Mouse (Mus musculus): ENCODE data around the gene Rps27l.
"Not testable (repeated sequence)": the region's sequence is repeated elsewhere in the genome, so short reads cannot be mapped to it uniquely, and the experiment has no call there.

Rps27l gene

DNA sequence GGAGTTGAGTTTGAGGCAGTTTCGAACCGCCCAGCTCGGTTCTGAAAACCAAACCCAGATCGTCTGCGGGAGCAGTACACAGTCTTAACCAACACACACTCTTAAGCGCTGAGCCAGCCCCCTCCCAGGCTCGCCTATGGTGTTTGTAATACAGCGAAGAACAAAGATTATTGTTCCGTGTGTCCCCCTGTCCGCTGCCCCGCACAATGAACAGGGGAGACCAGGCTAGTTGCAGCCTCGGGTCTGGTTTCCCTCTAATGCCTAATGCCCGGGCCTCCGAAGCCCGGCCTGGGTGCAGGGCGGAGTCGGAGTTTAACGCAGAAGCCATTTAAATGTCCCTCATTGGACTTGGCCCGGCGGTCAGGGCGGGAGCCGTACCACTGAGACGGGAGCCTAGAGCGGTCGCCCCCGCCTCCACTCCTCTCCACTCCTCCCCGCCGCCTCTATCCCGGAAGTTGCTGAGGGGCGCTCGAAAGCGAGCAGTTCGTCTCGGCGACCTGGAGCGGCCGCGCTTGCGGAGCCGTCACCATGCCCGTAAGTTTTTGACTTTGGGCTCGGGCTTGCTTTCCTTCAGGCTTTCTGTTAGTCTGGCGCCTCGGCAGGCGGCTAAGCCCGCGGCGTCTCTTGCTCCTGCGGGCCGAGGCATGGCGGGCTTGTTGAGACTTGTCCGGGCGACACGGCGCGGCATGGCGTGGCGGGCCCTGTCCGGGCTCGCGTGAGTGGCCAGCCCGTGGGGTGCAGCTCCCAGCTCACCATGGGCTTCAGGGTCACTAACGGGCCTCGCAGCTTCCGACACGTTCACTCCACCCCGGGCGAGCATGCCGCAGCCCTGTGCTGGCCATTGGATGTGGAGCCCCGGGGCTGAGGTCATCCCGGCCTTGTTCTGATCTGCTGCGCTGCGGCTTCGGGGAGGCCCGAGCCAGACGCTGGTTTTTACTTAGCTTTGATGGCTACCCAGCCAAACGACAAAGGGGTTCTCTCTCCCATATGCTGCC is at the start of gene Rps27l:
Gene Rps27l, plus strand, starts transcription at position 440 of the 995 bp plus-strand sequence.
- peak; percentile 96 for DNase-seq (ENCODE audit: low read depth, low spot score)

- DNase-seq (ENCODE audit: low read depth, low spot score), result no peak
Observed at GRCm38 (mm10) chr9:66896951-66897350, 48.9 kb upstream of the Rps27l start.

- DNase-seq (ENCODE audit: low read depth, low spot score), result no peak
Observed at GRCm38 (mm10) chr9:66897851-66898250, 48.0 kb upstream of the Rps27l start.

GRCm38 (mm10) chr9:66899072-66899471 is 46.8 kb upstream of the Rps27l start:
- no peak for DNase-seq (ENCODE audit: low read depth, low spot score)

- no peak for DNase-seq (ENCODE audit: low read depth, low spot score)
Observed at GRCm38 (mm10) chr9:66899526-66899925, 46.4 kb upstream of the Rps27l start.

DNA sequence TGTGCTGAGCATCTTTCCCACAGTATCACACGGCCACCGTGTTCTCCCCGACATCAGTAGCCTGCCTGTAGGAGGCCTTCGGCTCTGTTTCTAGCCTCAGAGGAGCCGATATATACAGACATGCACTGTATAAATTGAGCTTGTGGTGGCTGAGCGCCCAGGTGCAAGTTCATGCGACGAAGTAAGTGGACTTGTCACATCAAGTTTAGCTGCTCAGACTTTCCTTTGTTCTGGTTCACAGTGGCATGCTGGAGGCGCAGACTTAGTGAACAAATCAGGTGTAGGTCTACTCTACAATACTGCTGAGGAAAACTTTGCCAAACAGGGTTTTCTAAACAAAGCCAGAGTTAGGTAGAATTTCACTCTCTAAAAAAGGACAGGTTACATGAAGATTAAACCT is 39.9 kb upstream of the Rps27l start:
- no peak for DNase-seq (ENCODE audit: low read depth, low spot score)

GRCm38 (mm10) chr9:66907126-66907525 is 38.8 kb upstream of the Rps27l start:
- no peak for DNase-seq (ENCODE audit: low read depth, low spot score)

DNA sequence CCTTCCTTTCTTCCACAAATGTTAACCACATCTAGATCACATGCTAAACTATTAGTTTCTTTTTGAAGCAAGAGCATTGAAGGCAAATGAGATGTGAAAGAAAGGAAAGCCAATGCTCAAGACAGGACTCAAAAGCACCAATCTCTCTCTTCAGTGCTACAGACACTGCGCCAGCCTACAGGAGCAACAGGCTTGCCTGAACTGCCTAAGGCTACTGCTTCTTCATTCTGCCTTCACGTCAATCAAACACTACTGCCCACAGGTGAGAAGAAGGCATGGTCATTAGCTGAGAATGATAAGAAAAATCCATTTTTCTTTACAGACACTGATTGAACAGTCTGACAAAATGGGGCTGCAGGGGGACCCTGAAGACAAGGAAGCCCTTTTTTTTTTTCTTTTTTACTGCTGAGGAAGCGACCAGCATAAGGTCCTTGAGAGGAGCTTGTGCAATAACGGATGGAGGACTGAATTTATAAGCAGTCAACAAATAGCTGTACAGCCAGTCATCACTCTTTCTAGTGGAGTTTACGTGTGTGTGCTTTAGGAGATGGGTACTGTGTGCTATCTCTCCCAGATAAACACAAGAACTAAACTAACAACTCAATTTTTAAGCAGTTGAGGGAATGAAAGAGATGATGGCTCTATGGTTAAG is 38.0 kb upstream of the Rps27l start:
- DNase-seq (ENCODE audit: low read depth, low spot score), result no peak

DNA sequence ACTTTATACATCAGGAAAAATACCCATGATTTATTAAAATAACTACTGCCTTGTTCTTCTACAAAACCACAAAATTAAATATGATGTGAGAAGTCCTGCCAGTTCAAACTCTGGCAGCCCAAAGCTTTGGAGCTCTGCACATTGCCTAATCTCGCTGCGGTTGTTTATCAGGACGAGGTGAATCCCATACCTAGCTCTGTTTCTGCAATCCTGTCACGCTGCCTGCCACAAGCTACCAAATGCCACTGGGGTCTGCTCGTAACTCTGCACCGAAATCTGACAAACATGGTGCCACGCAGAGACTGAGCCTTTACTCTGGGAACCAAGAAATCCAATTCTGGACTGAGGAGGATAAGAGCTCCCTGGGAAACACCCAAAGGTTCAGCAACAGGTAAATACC is 36.0 kb upstream of the Rps27l start:
- no peak for DNase-seq (ENCODE audit: low read depth, low spot score)

DNA sequence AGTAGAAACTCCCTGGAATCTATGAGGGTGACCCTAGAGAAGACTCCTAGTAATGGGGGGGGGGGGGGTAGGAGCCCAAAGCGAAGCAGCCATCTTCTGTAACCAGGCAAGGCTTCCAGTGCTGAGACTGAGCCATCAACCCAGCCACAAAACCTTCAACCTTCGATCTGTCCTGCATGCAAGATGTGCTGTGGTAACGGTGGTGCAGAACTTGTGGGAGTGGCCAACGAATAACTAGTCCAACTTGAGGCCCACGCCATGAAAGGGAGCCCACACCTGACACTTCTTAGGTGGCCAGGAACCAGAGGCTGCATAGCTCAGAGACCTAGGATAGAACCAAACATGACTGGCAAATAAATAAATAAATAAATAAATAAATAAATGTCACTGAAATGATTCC is 35.2 kb upstream of the Rps27l start:
- DNase-seq (ENCODE audit: low read depth, low spot score), result no peak

DNA sequence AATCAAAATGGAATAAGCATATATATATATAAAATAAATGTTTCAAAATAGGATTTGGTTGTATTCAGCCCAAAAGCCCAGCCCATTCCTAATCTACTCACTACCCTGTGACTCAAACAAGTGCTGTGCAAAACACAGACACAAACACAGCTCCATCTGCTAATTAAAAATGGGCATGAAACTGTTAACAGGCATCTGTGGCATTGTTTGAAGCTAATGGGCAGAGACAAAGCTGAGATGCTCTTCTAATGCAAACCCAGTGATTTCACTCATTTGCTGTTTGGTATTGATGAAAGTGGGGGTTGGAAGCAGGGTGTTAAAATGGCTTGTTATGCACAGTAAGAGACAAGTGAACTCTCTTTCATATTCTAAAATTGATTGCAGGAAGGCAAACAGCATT is 33.6 kb upstream of the Rps27l start:
- no peak for DNase-seq (ENCODE audit: low read depth, low spot score)

DNA sequence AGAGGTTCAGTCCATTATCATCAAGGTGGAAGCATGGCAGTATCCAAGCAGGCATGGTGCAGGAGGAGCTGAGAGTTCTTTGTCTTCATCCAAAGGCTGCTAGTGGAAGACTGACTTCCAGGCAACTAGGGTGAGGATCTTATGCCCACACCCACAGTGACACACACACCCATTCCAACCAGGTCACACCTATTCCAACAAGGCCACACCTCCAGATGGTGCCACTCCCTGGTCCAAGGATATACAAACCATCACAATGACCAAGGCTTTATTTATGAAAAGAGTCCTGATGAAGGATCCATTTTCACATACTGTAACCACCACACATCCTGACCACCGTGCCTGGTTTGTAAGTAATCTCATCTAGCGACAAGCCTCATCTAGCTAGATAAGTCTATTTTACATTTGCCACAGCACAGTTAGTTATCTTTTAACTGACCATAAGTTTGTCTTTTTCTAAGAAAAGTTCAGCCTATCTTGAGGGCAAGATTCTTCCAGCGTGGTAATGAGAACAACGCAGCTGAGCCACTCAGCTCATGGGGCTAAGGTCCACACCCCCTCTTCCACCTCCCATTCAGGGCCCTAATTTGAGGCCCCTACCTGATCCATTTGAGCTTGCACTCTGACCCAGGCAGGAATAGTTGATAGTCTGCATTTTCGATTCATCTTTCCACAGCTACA is 32.5 kb upstream of the Rps27l start:
- not testable (repeated sequence) for DNase-seq (ENCODE audit: low read depth, low spot score)

GRCm38 (mm10) chr9:66914540-66914939 is 31.3 kb upstream of the Rps27l start:
- no peak for DNase-seq (ENCODE audit: low read depth, low spot score)

DNA sequence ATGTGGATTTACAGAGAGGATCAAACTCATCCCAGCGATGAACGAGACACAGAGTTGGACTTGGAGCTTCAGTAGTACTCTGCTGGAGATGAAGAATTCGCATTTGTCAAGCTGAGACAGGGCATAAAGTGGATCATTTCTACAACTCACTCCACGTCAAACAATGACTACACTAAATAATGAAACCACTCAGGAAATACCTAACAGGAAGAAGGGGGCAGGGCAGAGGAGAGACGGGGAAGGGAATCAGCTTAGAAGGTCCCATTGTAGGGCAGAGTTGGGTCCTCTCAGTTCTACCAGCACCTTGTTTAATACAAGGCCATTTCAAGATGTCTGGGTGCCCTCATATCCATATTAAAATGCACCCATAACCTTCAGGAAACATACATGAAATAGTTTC is 30.5 kb upstream of the Rps27l start:
- DNase-seq (ENCODE audit: low read depth, low spot score), result no peak

- no peak for DNase-seq (ENCODE audit: low read depth, low spot score)
Observed at GRCm38 (mm10) chr9:66915869-66916785, 29.8 kb upstream of the Rps27l start.

DNA sequence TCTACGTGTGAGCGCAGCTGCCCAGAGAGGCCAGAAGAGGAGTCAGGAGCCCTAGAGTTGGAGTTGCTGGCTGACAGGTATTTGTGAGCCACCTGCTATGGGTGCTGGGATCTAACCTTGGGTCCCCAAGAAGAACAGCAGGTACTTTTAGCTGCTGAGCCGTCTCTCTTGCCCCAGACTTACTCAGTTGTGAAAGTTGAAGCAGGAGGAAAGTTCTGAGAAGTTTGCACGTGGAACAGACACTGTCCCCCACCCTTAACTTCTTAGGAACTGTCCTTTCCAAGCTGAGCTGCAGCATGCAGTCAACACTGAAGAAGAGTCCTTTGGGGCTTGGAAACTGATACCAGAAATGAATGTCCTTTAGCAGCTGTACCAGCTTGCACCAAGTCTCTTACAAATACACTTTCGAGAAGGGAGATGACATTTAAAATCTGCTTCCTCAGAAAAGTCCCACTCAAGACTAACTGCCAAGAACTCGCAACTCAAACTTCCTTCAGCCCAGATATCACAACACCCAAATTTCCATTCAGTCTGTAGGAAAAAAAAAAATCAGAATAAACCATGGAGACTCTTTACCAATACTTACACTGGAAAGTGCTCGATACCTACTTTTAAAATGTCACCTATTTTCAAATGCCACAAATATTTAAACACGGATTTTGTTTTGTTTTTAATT is 28.5 kb upstream of the Rps27l start:
- DNase-seq (ENCODE audit: low read depth, low spot score), result no peak

- no peak for DNase-seq (ENCODE audit: low read depth, low spot score)
Observed at GRCm38 (mm10) chr9:66917892-66918255, 28.0 kb upstream of the Rps27l start.

- DNase-seq (ENCODE audit: low read depth, low spot score), result peak; percentile 13
Observed at GRCm38 (mm10) chr9:66918672-66919330, 27.1 kb upstream of the Rps27l start.

GRCm38 (mm10) chr9:66919382-66919971 is 26.4 kb upstream of the Rps27l start, which contains the start of gene Rab8b:
TSS of gene Rab8b (minus strand) at chr9:66919687.
- DNase-seq (ENCODE audit: low read depth, low spot score), result peak; percentile 97

- DNase-seq (ENCODE audit: low read depth, low spot score), result no peak
Observed at GRCm38 (mm10) chr9:66919981-66920380, 25.9 kb upstream of the Rps27l start.

All from R1 (cell line).